Mouse (Mus musculus): Measurements from ENCODE around the gene Krtap4-2.
"Not testable (repeated sequence)": the region's sequence is repeated elsewhere in the genome, so short reads cannot be mapped to it uniquely, and the experiment has no call there.

Krtap4-2 gene

GRCm38 (mm10) chr11:99634653-99635134 is at the start of gene Krtap4-2:
Krtap4-2 (minus strand) TSS chr11:99635084.
- no peak for DNase-seq (ENCODE audit: low spot score in 2 of 2)

- no peak for DNase-seq (ENCODE audit: low spot score in 2 of 2)
Measured at GRCm38 (mm10) chr11:99683481-99683880, 48.6 kb upstream of the Krtap4-2 start.

GRCm38 (mm10) chr11:99665860-99666259 is 31.0 kb upstream of the Krtap4-2 start, which contains the start of gene Krtap4-6:
Krtap4-6 (minus strand) TSS chr11:99665960.
- no peak for DNase-seq (ENCODE audit: low spot score in 2 of 2)

GRCm38 (mm10) chr11:99662802-99663201 is 27.9 kb upstream of the Krtap4-2 start:
- DNase-seq (ENCODE audit: low spot score in 2 of 2), result no peak

- no peak for DNase-seq (ENCODE audit: low spot score in 2 of 2)
Measured at GRCm38 (mm10) chr11:99659256-99659655, 24.4 kb upstream of the Krtap4-2 start.

GRCm38 (mm10) chr11:99658467-99659010 is 23.7 kb upstream of the Krtap4-2 start, which contains the start of gene Gm11563:
Gm11563 (minus strand) TSS chr11:99658960.
- DNase-seq (ENCODE audit: low spot score in 2 of 2), result not testable (repeated sequence)

GRCm38 (mm10) chr11:99657051-99657450 is 22.2 kb upstream of the Krtap4-2 start:
- no peak for DNase-seq (ENCODE audit: low spot score in 2 of 2)

- DNase-seq (ENCODE audit: low spot score in 2 of 2), result no peak
Measured at GRCm38 (mm10) chr11:99650136-99650535, 15.3 kb upstream of the Krtap4-2 start, which contains the start of gene Gm11555. Gm11555 (minus strand) TSS chr11:99650236.

- DNase-seq (ENCODE audit: low spot score in 2 of 2), result no peak
Measured at GRCm38 (mm10) chr11:99646444-99646843, 11.6 kb upstream of the Krtap4-2 start.

- DNase-seq (ENCODE audit: low spot score in 2 of 2), result no peak
Measured at GRCm38 (mm10) chr11:99644351-99644750, 9.5 kb upstream of the Krtap4-2 start.

GRCm38 (mm10) chr11:99643635-99644139 is 8.8 kb upstream of the Krtap4-2 start, which contains the start of gene Krtap4-7:
Krtap4-7 (minus strand) TSS chr11:99644089.
- DNase-seq (ENCODE audit: low spot score in 2 of 2), result not testable (repeated sequence)

- no peak for DNase-seq (ENCODE audit: low spot score in 2 of 2)
Measured at GRCm38 (mm10) chr11:99640926-99641325, 6.0 kb upstream of the Krtap4-2 start.

- no peak for DNase-seq (ENCODE audit: low spot score in 2 of 2)
Measured at GRCm38 (mm10) chr11:99637086-99637485, 2.2 kb upstream of the Krtap4-2 start.

GRCm38 (mm10) chr11:99633293-99633692 is 1.6 kb downstream of the Krtap4-2 start:
- DNase-seq (ENCODE audit: low spot score in 2 of 2), result no peak

- no peak for DNase-seq (ENCODE audit: low spot score in 2 of 2)
Measured at GRCm38 (mm10) chr11:99630890-99631289, 4.0 kb downstream of the Krtap4-2 start.

GRCm38 (mm10) chr11:99628138-99628537 is 6.7 kb downstream of the Krtap4-2 start, which contains the start of gene Krtap4-1:
Krtap4-1 (minus strand) TSS chr11:99628238.
- DNase-seq (ENCODE audit: low spot score in 2 of 2), result no peak

- DNase-seq (ENCODE audit: low spot score in 2 of 2), result no peak
Measured at GRCm38 (mm10) chr11:99620335-99620734, 14.5 kb downstream of the Krtap4-2 start, which contains the start of gene Gm11562. Gm11562 (minus strand) TSS chr11:99620435.

- DNase-seq (ENCODE audit: low spot score in 2 of 2), result no peak
Measured at GRCm38 (mm10) chr11:99614796-99615363, 20.0 kb downstream of the Krtap4-2 start, which contains the start of gene Krtap2-4. Krtap2-4 (minus strand) TSS chr11:99614846.

GRCm38 (mm10) chr11:99610089-99610488 is 24.8 kb downstream of the Krtap4-2 start, which contains the start of gene Gm11937:
Gm11937 (minus strand) TSS chr11:99610189.
- DNase-seq (ENCODE audit: low spot score in 2 of 2), result not testable (repeated sequence)

- no peak for DNase-seq (ENCODE audit: low spot score in 2 of 2)
Measured at GRCm38 (mm10) chr11:99609126-99609525, 25.8 kb downstream of the Krtap4-2 start.

GRCm38 (mm10) chr11:99603208-99603607 is 31.7 kb downstream of the Krtap4-2 start, which contains the start of gene Gm11938:
Gm11938 (minus strand) TSS chr11:99603308.
- DNase-seq (ENCODE audit: low spot score in 2 of 2), result not testable (repeated sequence)

GRCm38 (mm10) chr11:99597742-99598141 is 37.1 kb downstream of the Krtap4-2 start, which contains the start of gene Krtap9-3:
Krtap9-3 (minus strand) TSS chr11:99598105.
- not testable (repeated sequence) for DNase-seq (ENCODE audit: low spot score in 2 of 2)

All from urinary bladder, postnatal 4 days (tissue).